Mouse (Mus musculus) MEL (cell line): ENCODE measurements at regions not wholly inside any gene's neighbourhood (a gene's known extent, or its start where the extent isn't known, plus 50 kb on each side); places are given as distances from the start of the nearest gene placed in this dataset.

Experiments
- DNase-seq: peaks from one replicate; pipeline ENCODE4 v3.0.0; 2011; ENCODE audit warnings: low read depth, low spot score
- H3K27ac ChIP-seq: 2 replicates; pipeline ENCODE4 v1.5.1; 2012; ENCODE audit warnings: low read depth, mild to moderate bottlenecking, control low read depth, low read length, moderate library complexity; ENCODE audit not compliant: control insufficient read depth
- H3K27me3 ChIP-seq, 2 experiments: fragments of 150-350 bp in 1 of 2; sonication (generic) in 1 of 2; 2 replicates each; pipeline ENCODE4 v1.6.1; 2012; ENCODE audit warnings: low read length in 2 of 2, mild to moderate bottlenecking in 2 of 2, improper control_type of control experiment in 1 of 2, moderate library complexity in 1 of 2; ENCODE audit not compliant: insufficient read depth in 2 of 2, control insufficient read depth in 1 of 2
- H3K36me3 ChIP-seq, 2 experiments: 2 replicates each; pipeline ENCODE4 v1.6.1; 2012 to 2014; ENCODE audit warnings: low read length in 2 of 2, improper control_type of control experiment in 1 of 2, inconsistent platforms in 1 of 2, mild to moderate bottlenecking in 1 of 2; ENCODE audit not compliant: insufficient read depth in 2 of 2, control insufficient read depth in 1 of 2
- H3K4me1 ChIP-seq, 2 experiments: fragments of 150-350 bp in 1 of 2; sonication (generic) in 1 of 2; 2 replicates each; pipeline ENCODE4 v1.6.1; 2012; ENCODE audit warnings: low read length in 2 of 2, improper control_type of control experiment in 1 of 2, mild to moderate bottlenecking in 1 of 2; ENCODE audit not compliant: insufficient read depth in 2 of 2, control insufficient read depth in 1 of 2
- H3K4me3 ChIP-seq, 2 experiments: fragments of 150-350 bp in 1 of 2; sonication (generic) in 1 of 2; 2 replicates each; pipeline ENCODE4 v1.5.1; 2012; ENCODE audit warnings: low read depth in 2 of 2, low read length in 2 of 2, mild to moderate bottlenecking in 2 of 2, moderate library complexity in 2 of 2, control low read depth in 1 of 2, improper control_type of control experiment in 1 of 2; ENCODE audit not compliant: control insufficient read depth in 1 of 2, insufficient read depth in 1 of 2
- H3K79me2 ChIP-seq: 2 replicates; pipeline ENCODE4 v1.6.1; 2012; ENCODE audit warnings: mild to moderate bottlenecking, low read length, moderate library complexity; ENCODE audit not compliant: control insufficient read depth, poor library complexity, insufficient read depth
- H3K9ac ChIP-seq: 2 replicates; pipeline ENCODE4 v1.6.1; 2012; ENCODE audit warnings: low read depth, mild to moderate bottlenecking, control low read depth, low read length, moderate library complexity; ENCODE audit not compliant: control insufficient read depth, poor library complexity, severe bottlenecking
- H3K9me3 ChIP-seq: fragments of 150-350 bp; sonication (generic); replicated peaks from 2 replicates; pipeline ENCODE4 v1.6.1; 2012; ENCODE audit warnings: mild to moderate bottlenecking, low read length, improper control_type of control experiment, moderate library complexity; ENCODE audit not compliant: insufficient read depth
- BHLHE40 ChIP-seq: IDR thresholded peaks from 2 replicates; pipeline ENCODE4 v1.6.1; 2012; ENCODE audit warnings: low read depth, mild to moderate bottlenecking, inconsistent platforms, low read length, improper control_type of control experiment, borderline replicate concordance
- CHD1 ChIP-seq: IDR thresholded peaks from 2 replicates; pipeline ENCODE4 v1.6.1; 2012; ENCODE audit warnings: low read depth, mild to moderate bottlenecking, inconsistent platforms, low read length, improper control_type of control experiment
- CHD2 ChIP-seq: IDR thresholded peaks from 2 replicates; pipeline ENCODE4 v1.6.1; 2011; ENCODE audit warnings: low read length, improper control_type of control experiment
- CTCF ChIP-seq, 3 experiments: IDR thresholded peaks in 2 of 3; conservative IDR thresholded peaks in 1 of 3; 2 replicates each; pipeline ENCODE4 v1.5.1; 2011 to 2012; ENCODE audit warnings: low read length in 3 of 3, low read depth in 2 of 3, mild to moderate bottlenecking in 2 of 3, improper control_type of control experiment in 1 of 3, inconsistent platforms in 1 of 3, mixed read lengths in 1 of 3, moderate library complexity in 1 of 3; ENCODE audit not compliant: control insufficient read depth in 1 of 3, insufficient read depth in 1 of 3, poor library complexity in 1 of 3, severe bottlenecking in 1 of 3
- E2F4 ChIP-seq: IDR thresholded peaks from 2 replicates; pipeline ENCODE4 v1.6.1; 2011; ENCODE audit warnings: low read depth, low read length, improper control_type of control experiment, borderline replicate concordance
- EP300 ChIP-seq, 2 experiments: IDR thresholded peaks; 2 replicates each; pipeline ENCODE4 v1.6.1; 2011; ENCODE audit warnings: improper control_type of control experiment in 2 of 2, low read length in 2 of 2, low read depth in 1 of 2, mild to moderate bottlenecking in 1 of 2
- ETS1 ChIP-seq: IDR thresholded peaks from 2 replicates; pipeline ENCODE4 v1.6.1; 2012; ENCODE audit warnings: low read depth, mild to moderate bottlenecking, inconsistent platforms, low read length, improper control_type of control experiment, moderate library complexity
- GABPA ChIP-seq: IDR thresholded peaks from 2 replicates; pipeline ENCODE4 v1.6.1; 2012; ENCODE audit warnings: low read depth, mild to moderate bottlenecking, inconsistent platforms, low read length, improper control_type of control experiment, moderate library complexity
- HCFC1 ChIP-seq: IDR thresholded peaks from 2 replicates; pipeline ENCODE4 v1.6.1; 2012; ENCODE audit warnings: low read depth, mild to moderate bottlenecking, inconsistent platforms, low read length, improper control_type of control experiment, moderate library complexity
- JUND ChIP-seq: IDR thresholded peaks from 2 replicates; pipeline ENCODE4 v1.6.1; 2011; ENCODE audit warnings: low read depth, mild to moderate bottlenecking, improper control_type of control experiment, low read length
- KAT2A ChIP-seq: conservative IDR thresholded peaks from 2 replicates; pipeline ENCODE4 v1.6.1; 2012; ENCODE audit warnings: low read depth, low read length, improper control_type of control experiment, inconsistent platforms
- MAFK ChIP-seq: IDR thresholded peaks from 2 replicates; pipeline ENCODE4 v1.6.1; 2011; ENCODE audit warnings: low read depth, mild to moderate bottlenecking, low read length, improper control_type of control experiment, borderline replicate concordance
- MAZ ChIP-seq: IDR thresholded peaks from 2 replicates; pipeline ENCODE4 v1.6.1; 2012; ENCODE audit warnings: low read depth, mild to moderate bottlenecking, inconsistent platforms, low read length, improper control_type of control experiment
- MXI1 ChIP-seq: IDR thresholded peaks from 2 replicates; pipeline ENCODE4 v1.6.1; 2011; ENCODE audit warnings: mild to moderate bottlenecking, low read depth, low read length, improper control_type of control experiment
- MYB ChIP-seq: IDR thresholded peaks from 2 replicates; pipeline ENCODE4 v1.6.1; 2011; ENCODE audit warnings: mild to moderate bottlenecking, low read depth, low read length, improper control_type of control experiment
- MYC ChIP-seq: IDR thresholded peaks from 2 replicates; pipeline ENCODE4 v1.6.1; 2011; ENCODE audit warnings: low read depth, mild to moderate bottlenecking, low read length, improper control_type of control experiment, moderate library complexity
- NELFE ChIP-seq: IDR thresholded peaks from 2 replicates; pipeline ENCODE4 v1.6.1; 2011; ENCODE audit warnings: low read depth, low read length, improper control_type of control experiment
- NRF1 ChIP-seq: IDR thresholded peaks from 2 replicates; pipeline ENCODE4 v1.6.1; 2014; ENCODE audit warnings: low read depth, mild to moderate bottlenecking, inconsistent platforms, low read length, improper control_type of control experiment, moderate library complexity; ENCODE audit not compliant: poor library complexity, insufficient read depth, severe bottlenecking
- RAD21 ChIP-seq: IDR thresholded peaks from 2 replicates; pipeline ENCODE4 v1.6.1; 2011; ENCODE audit warnings: mild to moderate bottlenecking, low read depth, low read length, improper control_type of control experiment
- SMC3 ChIP-seq: IDR thresholded peaks from 2 replicates; pipeline ENCODE4 v1.6.1; 2011; ENCODE audit warnings: low read depth, low read length, improper control_type of control experiment
- TAL1 ChIP-seq: IDR thresholded peaks from 2 replicates; pipeline ENCODE4 v1.6.1; 2012; ENCODE audit warnings: mild to moderate bottlenecking, inconsistent platforms, low read length, moderate library complexity, mixed read lengths
- TBP ChIP-seq: IDR thresholded peaks from 2 replicates; pipeline ENCODE4 v1.8.0; 2011; ENCODE audit warnings: low read depth, low read length, improper control_type of control experiment
- TCF12 ChIP-seq: IDR thresholded peaks from 2 replicates; pipeline ENCODE4 v1.6.1; 2014; ENCODE audit warnings: low read depth, mild to moderate bottlenecking, inconsistent platforms, low read length, improper control_type of control experiment, moderate library complexity
- USF2 ChIP-seq, 2 experiments: IDR thresholded peaks; 2 replicates each; pipeline ENCODE4 v1.6.1; 2011 to 2012; ENCODE audit warnings: improper control_type of control experiment in 2 of 2, low read length in 2 of 2, borderline replicate concordance in 1 of 2, inconsistent platforms in 1 of 2, low read depth in 1 of 2, mild to moderate bottlenecking in 1 of 2; ENCODE audit not compliant: insufficient read depth in 1 of 2
- ZC3H11A ChIP-seq: IDR thresholded peaks from 2 replicates; pipeline ENCODE4 v1.6.1; 2012; ENCODE audit warnings: low read depth, mild to moderate bottlenecking, inconsistent platforms, low read length, improper control_type of control experiment
- ZKSCAN1 ChIP-seq: IDR thresholded peaks from 2 replicates; pipeline ENCODE4 v1.6.1; 2012; ENCODE audit warnings: low read depth, mild to moderate bottlenecking, inconsistent platforms, low read length, improper control_type of control experiment, moderate library complexity
- ZMIZ1 ChIP-seq: IDR thresholded peaks from 2 replicates; pipeline ENCODE4 v1.6.1; 2012; ENCODE audit warnings: low read depth, mild to moderate bottlenecking, inconsistent platforms, low read length, improper control_type of control experiment, moderate library complexity
- ZNF384 ChIP-seq: IDR thresholded peaks from 2 replicates; pipeline ENCODE4 v1.6.1; 2012; ENCODE audit warnings: low read depth, mild to moderate bottlenecking, inconsistent platforms, low read length, improper control_type of control experiment

DNA sequence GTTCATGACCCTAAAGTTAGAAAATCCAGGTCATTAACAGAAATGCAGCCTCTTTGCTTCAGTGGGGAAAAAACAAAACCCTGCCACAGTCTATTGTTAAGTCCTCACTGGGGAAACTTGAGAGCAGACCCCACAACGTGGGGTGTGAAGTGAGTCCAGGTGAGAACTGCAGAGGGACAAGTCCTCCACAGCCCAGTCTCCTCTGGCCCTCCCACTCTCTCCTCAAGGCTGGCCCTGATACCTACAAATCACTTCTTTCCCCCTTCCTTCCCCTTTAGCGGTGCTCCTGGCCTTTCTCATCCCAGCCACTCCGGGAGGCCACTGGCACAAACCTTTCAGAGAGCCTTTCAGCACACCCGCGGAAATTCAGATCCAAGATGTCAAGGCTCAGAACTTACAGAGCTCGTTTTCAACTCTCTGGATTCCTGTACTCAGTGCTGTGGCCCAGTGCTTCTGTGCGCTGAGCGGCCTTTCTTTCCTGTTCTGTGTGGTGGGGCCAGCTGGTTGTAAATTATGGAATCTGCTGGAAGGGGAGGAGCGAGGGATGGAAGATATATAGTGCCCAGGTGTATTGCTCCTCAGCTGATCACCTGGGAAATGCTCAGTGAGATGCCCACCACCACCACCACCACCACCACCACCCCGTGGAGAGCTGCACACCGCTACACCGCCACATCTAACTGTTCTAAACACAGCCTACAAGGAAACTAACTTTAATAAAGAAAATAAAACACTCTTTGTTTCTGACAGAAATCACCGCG, 566.8 kb downstream of the 1700064H15Rik start:
- Histone ChIP-seq H3K9me3 (no peaks in the 10 kb centered on the region), H3K36me3 (no peaks in the 10 kb centered on the region), H3K27ac (no peak overlapping the region), H3K4me3 (no peak overlapping the region), H3K4me1 (no peaks in the 10 kb centered on the region), H3K27me3 (no peaks in the 10 kb centered on the region), H3K79me2 (no peaks in the 10 kb centered on the region), H3K9ac (no peak overlapping the region)
- no peak for DNase-seq
- TF ChIP-seq ZC3H11A, result no peak
- no peak for TF ChIP-seq JUND
- TF ChIP-seq MYB, result no peak
- no peak for TF ChIP-seq NELFE
- TF ChIP-seq ZMIZ1, result no peak
- no peak for TF ChIP-seq HCFC1
- no peak for TF ChIP-seq ZNF384
- no peak for TF ChIP-seq MAZ
- TF ChIP-seq TCF12, result no peak
- no peak for TF ChIP-seq GABPA
- TF ChIP-seq MYC, result no peak
- no peak for TF ChIP-seq EP300 (IDR thresholded peaks at IDR 0.05; ENCODE audit: low read depth in 1 of 2, low read length in 2 of 2)
- no peak for TF ChIP-seq BHLHE40
- TF ChIP-seq RAD21, result no peak
- TF ChIP-seq TBP, result no peak
- TF ChIP-seq USF2 (IDR thresholded peaks at IDR 0.05; ENCODE audit: borderline replicate concordance in 1 of 2, insufficient read depth in 1 of 2, low read depth in 1 of 2, low read length in 2 of 2), result no peak
- no peak for TF ChIP-seq MXI1

GRCm38 (mm10) chr3:19062249-19062859, 566.1 kb downstream of the 1700064H15Rik start:
- no peaks in the 10 kb centered on the region for H3K36me3 ChIP-seq
- no peak overlapping the region for H3K4me3 ChIP-seq
- no peaks in the 10 kb centered on the region for H3K79me2 ChIP-seq
- peak; percentile 47 for DNase-seq
- H3K4me1 ChIP-seq, result no peaks in the 10 kb centered on the region
- no peaks in the 10 kb centered on the region for H3K27me3 ChIP-seq
- H3K9me3 ChIP-seq, result no peaks in the 10 kb centered on the region
- H3K9ac ChIP-seq, result no peak overlapping the region
- no peak overlapping the region for H3K27ac ChIP-seq
- TF ChIP-seq TAL1 (no peak), ZKSCAN1 (no peak), BHLHE40 (no peak), ZC3H11A (peak; percentile 40; the same call in 1 of the 2 replicates), NRF1 (no peak), MYB (no peak), CTCF (IDR thresholded peaks at IDR 0.05 in 2 of 3, conservative IDR thresholded peaks at IDR 0.05 in 1 of 3; ENCODE audit: control insufficient read depth in 1 of 3, insufficient read depth in 1 of 3, low read depth in 2 of 3, low read length in 3 of 3, poor library complexity in 1 of 3, severe bottlenecking in 1 of 3) (peak in 2 of 3 experiments; percentile 41 to 63; a peak in 5 of 6 replicates), CHD2 (no peak), SMC3 (peak; percentile 56), E2F4 (no peak), TBP (no peak), GABPA (no peak), TCF12 (no peak), ZNF384 (0 out of 2 replicates have a peak, but pooled peaks have one; percentile 29), RAD21 (peak; percentile 76), EP300 (IDR thresholded peaks at IDR 0.05; ENCODE audit: low read depth in 1 of 2, low read length in 2 of 2) (no peak), KAT2A (no peak), NELFE (no peak), CHD1 (no peak), ETS1 (no peak), USF2 (IDR thresholded peaks at IDR 0.05; ENCODE audit: borderline replicate concordance in 1 of 2, insufficient read depth in 1 of 2, low read depth in 1 of 2, low read length in 2 of 2) (no peak), MAFK (no peak)
